Mouse (Mus musculus): Measurements from ENCODE around the gene Ewsr1. TPM values are rescaled to one million over a fixed set of nuclear protein-coding genes. Genes with fewer than 3 reads are reported as not detected.

Gene Ewsr1
- polyA plus RNA-seq, 2 experiments = 357 to 828 TPM

DNA sequence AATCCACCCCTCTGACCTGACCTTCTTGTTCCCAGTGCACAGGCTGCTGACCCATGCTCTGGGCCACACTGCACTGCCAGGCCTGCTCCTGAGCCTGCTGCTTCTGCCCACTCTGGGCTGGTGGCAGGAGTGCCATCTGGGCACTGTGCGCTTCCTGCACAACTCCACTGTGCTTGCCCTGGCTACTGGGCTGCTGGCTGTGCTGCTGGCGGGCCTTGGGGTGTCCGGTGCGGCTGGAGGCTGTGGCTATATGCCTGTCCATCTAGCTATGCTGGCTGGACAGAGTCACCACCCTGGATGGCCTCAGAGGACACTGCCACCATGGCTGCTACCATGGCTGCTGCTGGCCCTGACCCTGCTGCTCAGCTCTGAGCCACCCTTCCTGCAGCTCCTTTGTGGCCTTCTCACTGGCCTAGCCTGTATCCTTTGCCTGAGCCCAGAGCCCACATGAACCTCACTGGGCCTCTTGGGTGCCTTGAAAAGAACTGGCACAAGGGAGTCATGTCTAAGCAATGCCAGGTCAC, 5.0 kb upstream of the Ewsr1 start:
- H3K9ac ChIP-seq (ENCODE audit: low read depth, low read length, severe bottlenecking) = no peak overlapping the region
- H3K4me1 ChIP-seq (ENCODE audit: control insufficient read depth, insufficient read depth, low read length) = peaks cover 11% of the 10 kb centered on the region
- DNase-seq (ENCODE audit: low spot score) = no peak
- H3K27ac ChIP-seq (replicated peaks; ENCODE audit: low read depth, low read length) = no peak overlapping the region
- H3K4me3 ChIP-seq (replicated peaks; ENCODE audit: low read length) = no peak overlapping the region
- no peak for TF ChIP-seq POLR2A (IDR thresholded peaks at IDR 0.05; ENCODE audit: borderline replicate concordance, extremely low read depth, insufficient read depth, insufficient read length)
- H3K27me3 ChIP-seq (ENCODE audit: control insufficient read depth, insufficient read depth, low read length) = no peaks in the 10 kb centered on the region
- H3K36me3 ChIP-seq (ENCODE audit: control insufficient read depth, insufficient read depth, low read length) = peaks cover 15% of the 10 kb centered on the region; the same call in 1 of the 2 replicates
- no peak for ATAC-seq (ENCODE audit: low FRiP score, low read depth)
- 92% methylated on average over 4 of the region's 4 CpGs for WGBS
- no peak overlapping the region for H3K4me2 ChIP-seq (replicated peaks; ENCODE audit: low read depth, low read length, severe bottlenecking)
- H3K9me3 ChIP-seq (ENCODE audit: control insufficient read depth, low read length) = no peaks in the 10 kb centered on the region

DNA sequence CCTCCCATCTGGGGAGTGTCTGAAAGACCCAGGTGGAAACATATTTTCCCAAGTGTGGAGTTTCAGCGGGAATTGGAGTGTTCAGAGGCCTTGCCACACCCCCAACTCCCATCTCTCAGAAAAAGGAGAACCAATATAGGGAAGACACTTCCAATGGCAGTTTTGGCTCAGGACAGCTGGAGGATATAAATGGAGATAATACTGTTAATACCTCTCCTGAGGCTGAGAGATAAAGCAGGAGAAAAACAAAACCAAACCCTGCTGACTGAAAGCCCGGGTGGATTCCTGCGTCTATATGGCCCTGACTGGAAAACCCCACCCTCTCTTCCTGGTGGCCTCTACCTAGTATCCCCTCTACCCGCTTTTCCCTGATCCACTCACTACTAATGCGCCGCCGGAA, 3.3 kb upstream of the Ewsr1 start:
- WGBS = 89% methylated on average over 7 of the region's 7 CpGs
- Histone ChIP-seq H3K9me3 (ENCODE audit: control insufficient read depth, low read length) (no peaks in the 10 kb centered on the region), H3K27me3 (ENCODE audit: control insufficient read depth, insufficient read depth, low read length) (no peaks in the 10 kb centered on the region), H3K4me2 (replicated peaks; ENCODE audit: low read depth, low read length, severe bottlenecking) (no peak overlapping the region), H3K36me3 (ENCODE audit: control insufficient read depth, insufficient read depth, low read length) (peaks cover 15% of the 10 kb centered on the region; the same call in 1 of the 2 replicates), H3K4me1 (ENCODE audit: control insufficient read depth, insufficient read depth, low read length) (peaks cover 12% of the 10 kb centered on the region), H3K27ac (replicated peaks; ENCODE audit: low read depth, low read length) (no peak overlapping the region), H3K9ac (ENCODE audit: low read depth, low read length, severe bottlenecking) (no peak overlapping the region), H3K4me3 (replicated peaks; ENCODE audit: low read length) (no peak overlapping the region)
- ATAC-seq (ENCODE audit: low FRiP score, low read depth) (no peak), DNase-seq (ENCODE audit: low spot score) (no peak)
- no peak for TF ChIP-seq POLR2A (IDR thresholded peaks at IDR 0.05; ENCODE audit: borderline replicate concordance, extremely low read depth, insufficient read depth, insufficient read length)

DNA sequence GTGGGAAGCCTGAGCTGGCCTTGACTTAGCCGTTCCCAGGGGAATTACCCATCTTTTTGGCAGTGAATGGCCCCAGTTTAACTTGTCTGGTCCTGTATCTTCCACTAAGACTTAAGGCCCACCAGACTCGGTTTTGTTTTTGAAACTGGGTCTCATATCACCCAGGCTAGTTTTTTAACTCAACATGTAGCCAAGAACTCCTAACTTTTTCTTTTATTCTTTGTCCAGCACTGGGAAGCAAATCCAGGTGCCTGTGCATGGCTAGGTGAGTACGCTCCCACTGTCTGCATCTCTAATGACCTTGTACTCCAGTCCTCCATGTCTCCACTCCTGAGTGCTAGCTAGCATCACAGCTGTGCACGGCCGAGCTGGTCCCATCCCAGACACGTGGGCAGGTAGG, 2.6 kb upstream of the Ewsr1 start:
- TF ChIP-seq POLR2A (IDR thresholded peaks at IDR 0.05; ENCODE audit: borderline replicate concordance, extremely low read depth, insufficient read depth, insufficient read length) = no peak
- Histone ChIP-seq H3K4me1 (ENCODE audit: control insufficient read depth, insufficient read depth, low read length) (peaks cover 19% of the 10 kb centered on the region), H3K4me3 (replicated peaks; ENCODE audit: low read length) (no peak overlapping the region), H3K9ac (ENCODE audit: low read depth, low read length, severe bottlenecking) (no peak overlapping the region), H3K9me3 (ENCODE audit: control insufficient read depth, low read length) (no peaks in the 10 kb centered on the region), H3K27me3 (ENCODE audit: control insufficient read depth, insufficient read depth, low read length) (no peaks in the 10 kb centered on the region), H3K36me3 (ENCODE audit: control insufficient read depth, insufficient read depth, low read length) (peaks cover 15% of the 10 kb centered on the region; the same call in 1 of the 2 replicates), H3K4me2 (replicated peaks; ENCODE audit: low read depth, low read length, severe bottlenecking) (no peak overlapping the region), H3K27ac (replicated peaks; ENCODE audit: low read depth, low read length) (no peak overlapping the region)
- DNase-seq (ENCODE audit: low spot score) = no peak
- ATAC-seq (ENCODE audit: low FRiP score, low read depth) = no peak
- WGBS = 61% methylated on average over 6 of the region's 6 CpGs

DNA sequence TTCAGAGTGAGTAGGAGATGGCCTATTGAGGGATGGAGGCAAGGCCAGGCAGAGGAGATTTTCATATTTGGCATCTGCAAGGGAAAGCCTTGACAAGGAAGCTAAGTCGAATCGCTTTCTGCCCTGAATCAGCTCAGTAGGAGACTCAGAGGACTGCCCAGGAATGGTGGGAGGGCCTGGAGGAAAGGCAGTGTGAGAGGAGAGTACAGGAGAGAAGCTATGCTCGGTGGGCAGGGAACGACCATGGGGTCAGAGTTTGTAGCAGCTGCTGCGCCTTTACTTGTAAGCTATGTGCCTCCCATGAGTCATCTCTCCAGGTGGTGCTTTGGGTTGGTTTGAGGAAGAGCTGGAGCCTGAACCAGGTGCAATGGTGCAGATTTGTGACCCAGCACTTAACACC, 1.7 kb upstream of the Ewsr1 start:
- no peaks in the 10 kb centered on the region for H3K9me3 ChIP-seq (ENCODE audit: control insufficient read depth, low read length)
- H3K27me3 ChIP-seq (ENCODE audit: control insufficient read depth, insufficient read depth, low read length) = no peaks in the 10 kb centered on the region
- WGBS = 36% methylated on average over 5 of the region's 5 CpGs
- no peak for TF ChIP-seq POLR2A (IDR thresholded peaks at IDR 0.05; ENCODE audit: borderline replicate concordance, extremely low read depth, insufficient read depth, insufficient read length)
- H3K4me3 ChIP-seq (replicated peaks; ENCODE audit: low read length) = peak overlapping the region; percentile 100
- DNase-seq (ENCODE audit: low spot score) (no peak), ATAC-seq (ENCODE audit: low FRiP score, low read depth) (no peak)
- peaks cover 25% of the 10 kb centered on the region for H3K4me1 ChIP-seq (ENCODE audit: control insufficient read depth, insufficient read depth, low read length)
- H3K27ac ChIP-seq (replicated peaks; ENCODE audit: low read depth, low read length) = no peak overlapping the region
- H3K36me3 ChIP-seq (ENCODE audit: control insufficient read depth, insufficient read depth, low read length) = peaks cover 15% of the 10 kb centered on the region; the same call in 1 of the 2 replicates
- no peak overlapping the region for H3K9ac ChIP-seq (ENCODE audit: low read depth, low read length, severe bottlenecking)
- peak overlapping the region; percentile 84 for H3K4me2 ChIP-seq (replicated peaks; ENCODE audit: low read depth, low read length, severe bottlenecking)

DNA sequence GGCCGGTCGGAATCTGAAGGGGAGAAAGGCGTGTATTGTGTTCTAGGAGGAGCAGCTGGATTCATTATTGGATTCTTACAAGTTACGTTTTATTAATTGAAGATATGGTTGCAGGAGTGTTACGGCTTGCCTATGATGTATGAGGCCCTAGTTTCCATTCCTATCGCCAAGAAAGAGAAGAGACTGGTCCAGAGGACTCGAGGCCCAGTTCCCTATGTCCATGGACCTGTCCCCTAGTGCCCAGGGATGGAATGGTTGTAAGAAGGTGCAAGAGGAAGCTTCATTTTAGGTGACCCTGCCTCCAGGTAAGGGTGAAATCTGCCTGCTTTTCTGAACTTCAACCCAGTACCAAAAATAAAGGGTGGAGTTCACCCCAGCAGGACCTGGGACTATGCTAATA, 1.2 kb upstream of the Ewsr1 start:
- 1% methylated on average over 7 of the region's 7 CpGs for WGBS
- H3K27ac ChIP-seq (replicated peaks; ENCODE audit: low read depth, low read length) = peak overlapping the region; percentile 98
- TF ChIP-seq POLR2A (IDR thresholded peaks at IDR 0.05; ENCODE audit: borderline replicate concordance, extremely low read depth, insufficient read depth, insufficient read length) = no peak

More for the DNA sequence above, 1.2 kb upstream of the Ewsr1 start:
- Histone ChIP-seq H3K4me2 (replicated peaks; ENCODE audit: low read depth, low read length, severe bottlenecking) (peak overlapping the region; percentile 84), H3K9me3 (ENCODE audit: control insufficient read depth, low read length) (no peaks in the 10 kb centered on the region), H3K36me3 (ENCODE audit: control insufficient read depth, insufficient read depth, low read length) (peaks cover 15% of the 10 kb centered on the region; the same call in 1 of the 2 replicates), H3K27me3 (ENCODE audit: control insufficient read depth, insufficient read depth, low read length) (no peaks in the 10 kb centered on the region), H3K4me1 (ENCODE audit: control insufficient read depth, insufficient read depth, low read length) (peaks cover 25% of the 10 kb centered on the region), H3K9ac (ENCODE audit: low read depth, low read length, severe bottlenecking) (peak overlapping the region; percentile 99), H3K4me3 (replicated peaks; ENCODE audit: low read length) (peak overlapping the region; percentile 100)
- DNase-seq (ENCODE audit: low spot score) (no peak), ATAC-seq (ENCODE audit: low FRiP score, low read depth) (no peak)
